33 mouse cellular contexts compared by ENCODE assay signal in the genomic region with DNA sequence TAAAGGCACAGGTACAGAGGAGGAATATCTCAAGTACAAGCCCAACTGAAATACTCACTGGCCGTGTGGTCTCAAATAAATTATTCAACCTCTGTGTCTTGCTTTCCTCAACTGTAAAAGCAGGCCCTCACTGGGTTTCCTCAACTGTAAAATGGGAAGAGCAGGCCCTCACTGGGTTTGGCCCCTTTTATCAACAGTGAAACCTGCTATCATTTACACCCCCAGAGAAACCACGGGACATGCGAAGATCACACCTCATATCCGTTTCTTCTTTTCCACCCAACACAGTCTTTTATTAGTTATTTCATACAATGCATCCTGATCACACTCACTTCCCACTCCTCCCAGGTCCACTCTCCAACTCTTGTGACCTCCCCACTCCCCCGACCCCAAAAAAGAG. TPM values are rescaled to one million over a fixed set of nuclear protein-coding genes. Genes with fewer than 3 reads are reported as not detected.
"Had no signal": no experiment of that assay in that cellular context is flagged by ENCODE, and none has a peak within 500 bp of the region (broad histone marks: within the 10 kb centered on the region; RNA-seq: fewer than 3 reads in every experiment).

No protein-coding gene starts in this region.

- H3K27ac ChIP-seq: left cerebral cortex, adult 2 months; limb, embryonic 10.5 days; limb, embryonic 12.5 days; limb, embryonic 13.5 days; limb, embryonic 15.5 days; liver, embryonic 12.5 days; liver, embryonic 13.5 days; liver, embryonic 14.5 days; liver, embryonic 15.5 days; lung, embryonic 15.5 days; macrophage; midbrain, embryonic 10.5 days; midbrain, embryonic 12.5 days; midbrain, embryonic 13.5 days; midbrain, embryonic 15.5 days had no signal

- H3K36me3 ChIP-seq: limb, embryonic 10.5 days; limb, embryonic 12.5 days; limb, embryonic 13.5 days; limb, embryonic 15.5 days; liver, embryonic 12.5 days; liver, embryonic 13.5 days; liver, embryonic 15.5 days; lung, embryonic 15.5 days; midbrain, embryonic 10.5 days; midbrain, embryonic 12.5 days; midbrain, embryonic 13.5 days; midbrain, embryonic 15.5 days had no signal

- H3K4me1 ChIP-seq: limb, embryonic 13.5 days; liver, embryonic 13.5 days; liver, embryonic 15.5 days; midbrain, embryonic 12.5 days; midbrain, embryonic 13.5 days; midbrain, embryonic 15.5 days had no signal

- DNase-seq: left cerebral cortex, postnatal 4 days; liver; liver, embryonic 13.5 days; liver, postnatal 0 days; lung, adult 18-20 months; lung, adult 2 months; lung, embryonic 14.5 days; lung, postnatal 10 days; lung, postnatal 14 days; lung, postnatal 36 days; lung, postnatal 4 days; midbrain, embryonic 14.5 days had no signal

- H3K4me3 ChIP-seq: left cerebral cortex, adult 2 months; limb, embryonic 10.5 days; limb, embryonic 12.5 days; limb, embryonic 13.5 days; limb, embryonic 15.5 days; liver, embryonic 12.5 days; liver, embryonic 13.5 days; liver, embryonic 15.5 days; lung, embryonic 15.5 days; megakaryocyte, embryonic 14.5 days; midbrain, embryonic 10.5 days; midbrain, embryonic 12.5 days; midbrain, embryonic 13.5 days; midbrain, embryonic 15.5 days; myocyte had no signal

- H3K9me3 ChIP-seq: limb, embryonic 10.5 days; limb, embryonic 13.5 days; limb, embryonic 15.5 days; liver, embryonic 12.5 days; liver, embryonic 13.5 days; liver, embryonic 15.5 days; lung, embryonic 15.5 days; megakaryocyte, embryonic 14.5 days; midbrain, embryonic 10.5 days; midbrain, embryonic 12.5 days; midbrain, embryonic 13.5 days; midbrain, embryonic 15.5 days had no signal

- H3K27me3 ChIP-seq: limb, embryonic 12.5 days; limb, embryonic 13.5 days; limb, embryonic 15.5 days; liver, embryonic 12.5 days; liver, embryonic 13.5 days; liver, embryonic 15.5 days; lung, embryonic 15.5 days; megakaryocyte, embryonic 14.5 days; midbrain, embryonic 12.5 days; midbrain, embryonic 13.5 days; midbrain, embryonic 15.5 days had no signal

- H3K9ac ChIP-seq: limb, embryonic 12.5 days; limb, embryonic 13.5 days; limb, embryonic 15.5 days; liver, embryonic 12.5 days; liver, embryonic 13.5 days; liver, embryonic 14.5 days; liver, embryonic 15.5 days; liver, postnatal 0 days; lung, embryonic 14.5 days; lung, embryonic 15.5 days; midbrain, embryonic 12.5 days; midbrain, embryonic 13.5 days; midbrain, embryonic 15.5 days had no signal

RNA-seq across cellular contexts. Expression of a gene that starts 43.5 kb away (rescaled TPM):
- total RNA-seq: left cerebral cortex, adult 2 months; left cerebral cortex, adult 8-10 months; left cerebral cortex, postnatal 25 days; left cerebral cortex, postnatal 36 days; liver, adult 2 months; monocyte, adult 5-6 weeks had no signal
- polyA plus RNA-seq: liver, adult 2 months had no signal
